Mouse (Mus musculus): ENCODE results near the gene Crlf1. TPM values are rescaled to one million over a fixed set of nuclear protein-coding genes. Genes with fewer than 3 reads are reported as not detected.

Crlf1 gene
- polyA plus RNA-seq, 1 experiment from 2014 or later = 33.7 TPM

DNA sequence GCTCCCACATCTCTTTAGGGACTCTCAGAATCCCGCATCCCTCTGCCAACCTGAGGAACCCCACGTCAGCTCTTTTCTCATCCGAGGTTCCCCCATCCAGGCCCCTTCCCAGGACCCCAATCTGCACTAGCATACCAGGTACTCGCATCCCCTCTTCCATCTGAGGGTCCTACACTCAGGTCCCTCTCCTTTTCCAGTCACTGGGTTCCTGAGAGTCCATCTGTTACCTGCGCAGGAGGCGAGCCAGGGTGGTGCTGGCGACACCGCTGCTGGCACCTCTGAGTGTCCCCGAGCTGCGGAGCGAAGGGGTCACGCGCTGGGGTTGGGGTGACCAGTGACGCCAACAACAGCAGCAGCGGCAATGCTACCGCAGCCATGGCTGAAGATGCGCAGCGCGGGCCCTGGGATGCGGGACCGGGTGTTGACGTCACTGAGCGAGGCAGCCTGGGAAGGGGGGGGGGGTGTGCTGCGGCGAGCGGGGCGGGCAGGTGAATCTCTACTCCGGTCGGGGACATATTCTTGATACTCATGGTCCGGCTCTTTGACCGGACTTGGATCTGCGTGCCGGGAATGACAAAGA lies 5.9 kb upstream of the Crlf1 start, which contains the start of gene Tmem59l:
Gene Tmem59l, minus strand, starts transcription at position 418 of the 580 bp plus-strand sequence.
- H3K9ac ChIP-seq (ENCODE audit: low read depth, low read length) = peak within 1 kb of the TSS; percentile 40; the same call in 1 of the 2 replicates
- ATAC-seq (replicated peaks; ENCODE audit: low FRiP score, low read depth) (no peak), DNase-seq (ENCODE audit: low spot score) (no peak)
- no peak for TF ChIP-seq CTCF (IDR thresholded peaks at IDR 0.05; ENCODE audit: low read depth)
- no peaks in the 10 kb centered on the region for H3K9me3 ChIP-seq (replicated peaks; ENCODE audit: low read length)
- peaks cover 55% of the 10 kb centered on the region for H3K27me3 ChIP-seq (ENCODE audit: insufficient read depth, low read length)
- WGBS = 9% methylated on average over 33 of the region's 33 CpGs
- no peaks in the 10 kb centered on the region for H3K36me3 ChIP-seq (ENCODE audit: insufficient read depth, low read length)
- H3K4me3 ChIP-seq (replicated peaks; ENCODE audit: low read depth, low read length) = peak within 1 kb of the TSS; percentile 21; the same call in 1 of the 2 replicates
- peak within 1 kb of the TSS; percentile 61 for H3K4me2 ChIP-seq (ENCODE audit: low read length)
- no peak within 1 kb of the TSS for H3K27ac ChIP-seq
- peaks cover 24% of the 10 kb centered on the region for H3K4me1 ChIP-seq (replicated peaks; ENCODE audit: insufficient read depth, low read length)

DNA sequence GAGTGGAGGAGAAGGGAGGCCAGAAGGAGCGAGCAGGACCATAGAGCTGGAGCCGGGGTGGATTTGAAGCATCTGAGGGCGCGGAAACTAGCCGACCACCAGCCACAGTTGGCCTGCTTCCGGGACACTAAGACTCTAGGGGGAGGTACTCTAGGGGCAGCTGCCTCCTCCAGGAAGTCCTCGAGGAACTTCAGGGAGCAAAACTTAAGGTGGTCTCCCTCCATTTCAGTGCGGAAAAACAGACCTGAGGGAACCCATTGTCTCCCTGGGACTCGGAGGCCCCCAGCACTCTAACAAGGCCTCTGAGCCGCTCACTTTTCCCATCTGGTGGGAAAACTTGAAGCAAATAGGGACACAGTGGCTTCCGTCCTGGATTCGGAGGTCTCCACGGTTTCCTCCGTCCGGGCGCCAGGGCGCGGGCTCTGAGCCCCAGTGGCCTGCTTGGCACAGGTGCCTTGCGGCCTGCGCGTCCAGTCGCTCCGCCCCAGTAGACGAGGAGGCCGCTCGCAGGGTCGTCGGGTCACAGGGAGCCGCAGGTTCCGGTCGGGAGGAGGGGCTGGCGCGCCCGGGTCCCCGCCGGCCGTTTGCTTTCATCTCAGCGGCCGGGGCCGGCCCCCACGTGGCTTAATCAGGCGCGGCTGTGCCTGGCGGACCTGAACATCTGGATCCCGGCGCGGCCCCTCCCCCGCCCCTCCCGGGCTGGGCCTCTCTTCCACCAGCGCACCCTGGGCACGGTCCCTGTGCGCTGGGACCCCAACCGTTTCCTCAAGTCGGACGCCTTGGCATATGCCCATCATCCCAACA lies 4.8 kb upstream of the Crlf1 start:
- Histone ChIP-seq H3K9me3 (replicated peaks; ENCODE audit: low read length) (no peaks in the 10 kb centered on the region), H3K27me3 (ENCODE audit: insufficient read depth, low read length) (peaks cover 66% of the 10 kb centered on the region), H3K36me3 (ENCODE audit: insufficient read depth, low read length) (no peaks in the 10 kb centered on the region), H3K4me3 (replicated peaks; ENCODE audit: low read depth, low read length) (peak overlapping the region; percentile 21; the same call in 1 of the 2 replicates), H3K4me1 (replicated peaks; ENCODE audit: insufficient read depth, low read length) (peaks cover 28% of the 10 kb centered on the region), H3K27ac (no peak overlapping the region), H3K4me2 (ENCODE audit: low read length) (peak overlapping the region; percentile 61), H3K9ac (ENCODE audit: low read depth, low read length) (peak overlapping the region; percentile 40; the same call in 1 of the 2 replicates)
- ATAC-seq (replicated peaks; ENCODE audit: low FRiP score, low read depth) (peak; percentile 26; the same call in 1 of the 2 replicates), DNase-seq (ENCODE audit: low spot score) (no peak)
- 5% methylated on average over 55 of the region's 55 CpGs for WGBS
- no peak for TF ChIP-seq CTCF (IDR thresholded peaks at IDR 0.05; ENCODE audit: low read depth)

DNA sequence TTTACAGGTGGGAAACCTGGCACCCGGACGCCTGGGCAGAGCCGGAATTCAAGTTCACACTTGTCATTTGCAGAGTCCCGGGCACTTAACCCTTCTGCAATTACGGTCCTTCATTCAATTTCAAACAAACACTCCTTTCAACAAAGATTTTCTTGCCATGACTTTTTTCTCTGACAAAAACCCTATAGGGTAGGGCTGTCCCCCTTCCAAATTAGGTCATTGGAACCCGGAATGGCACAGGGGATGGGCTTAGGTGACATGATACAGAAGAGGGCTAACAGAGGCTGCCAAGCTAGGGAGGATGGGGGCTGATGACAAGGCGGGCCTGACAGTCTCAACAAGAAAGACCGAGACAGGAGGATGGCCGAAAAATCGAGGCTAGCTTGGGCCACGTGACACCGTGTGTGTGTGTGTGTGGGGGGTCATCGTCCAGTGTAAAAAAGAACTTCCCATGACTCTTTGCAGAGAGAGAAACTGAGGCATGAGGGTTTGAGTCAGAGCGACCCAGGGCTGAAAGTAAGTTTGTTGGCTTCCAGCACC lies 4.0 kb upstream of the Crlf1 start:
- no peak overlapping the region for H3K9ac ChIP-seq (ENCODE audit: low read depth, low read length)
- no peak for DNase-seq (ENCODE audit: low spot score)
- 4% methylated on average over 14 of the region's 14 CpGs for WGBS

DNA sequence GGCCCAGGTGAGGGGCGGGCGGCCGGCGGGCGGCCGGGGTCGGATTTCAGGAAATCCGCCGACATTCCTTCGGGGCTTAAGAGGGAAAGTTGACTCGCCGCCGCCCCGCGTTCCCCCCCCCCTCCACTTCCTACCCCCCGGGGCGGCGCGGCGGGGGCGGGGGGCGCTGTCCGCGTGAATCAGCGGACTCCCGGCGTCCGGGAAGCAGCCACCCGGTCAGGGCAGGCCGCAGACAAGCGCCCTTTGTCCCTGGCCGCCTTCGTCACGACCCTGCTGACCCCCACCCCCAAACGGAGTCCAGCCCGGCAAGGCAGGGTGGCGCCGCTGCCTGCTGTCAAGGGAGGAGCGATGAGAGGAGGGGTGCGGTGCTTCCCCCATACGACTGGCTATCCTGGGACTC lies 3.4 kb upstream of the Crlf1 start:
- H3K36me3 ChIP-seq (ENCODE audit: insufficient read depth, low read length) = no peaks in the 10 kb centered on the region
- H3K4me3 ChIP-seq (replicated peaks; ENCODE audit: low read depth, low read length) = peak overlapping the region; percentile 26
- TF ChIP-seq CTCF (IDR thresholded peaks at IDR 0.05; ENCODE audit: low read depth) = no peak
- H3K4me2 ChIP-seq (ENCODE audit: low read length) = peak overlapping the region; percentile 61
- H3K4me1 ChIP-seq (replicated peaks; ENCODE audit: insufficient read depth, low read length) = peaks cover 32% of the 10 kb centered on the region
- H3K9ac ChIP-seq (ENCODE audit: low read depth, low read length) = no peak overlapping the region
- H3K27me3 ChIP-seq (ENCODE audit: insufficient read depth, low read length) = peaks cover 80% of the 10 kb centered on the region
- no peak overlapping the region for H3K27ac ChIP-seq
- WGBS = under 1% methylated on average over 23 of the region's 41 CpGs
- H3K9me3 ChIP-seq (replicated peaks; ENCODE audit: low read length) = no peaks in the 10 kb centered on the region
- ATAC-seq (replicated peaks; ENCODE audit: low FRiP score, low read depth) = no peak
- no peak for DNase-seq (ENCODE audit: low spot score)

More for the DNA sequence above, 4.0 kb upstream of the Crlf1 start:
- no peak for ATAC-seq (replicated peaks; ENCODE audit: low FRiP score, low read depth)
- Histone ChIP-seq H3K27ac (no peak overlapping the region), H3K9me3 (replicated peaks; ENCODE audit: low read length) (no peaks in the 10 kb centered on the region), H3K27me3 (ENCODE audit: insufficient read depth, low read length) (peaks cover 74% of the 10 kb centered on the region), H3K4me1 (replicated peaks; ENCODE audit: insufficient read depth, low read length) (peaks cover 32% of the 10 kb centered on the region), H3K4me3 (replicated peaks; ENCODE audit: low read depth, low read length) (peak overlapping the region; percentile 26), H3K36me3 (ENCODE audit: insufficient read depth, low read length) (no peaks in the 10 kb centered on the region), H3K4me2 (ENCODE audit: low read length) (peak overlapping the region; percentile 61)
- TF ChIP-seq CTCF (IDR thresholded peaks at IDR 0.05; ENCODE audit: low read depth) = no peak

DNA sequence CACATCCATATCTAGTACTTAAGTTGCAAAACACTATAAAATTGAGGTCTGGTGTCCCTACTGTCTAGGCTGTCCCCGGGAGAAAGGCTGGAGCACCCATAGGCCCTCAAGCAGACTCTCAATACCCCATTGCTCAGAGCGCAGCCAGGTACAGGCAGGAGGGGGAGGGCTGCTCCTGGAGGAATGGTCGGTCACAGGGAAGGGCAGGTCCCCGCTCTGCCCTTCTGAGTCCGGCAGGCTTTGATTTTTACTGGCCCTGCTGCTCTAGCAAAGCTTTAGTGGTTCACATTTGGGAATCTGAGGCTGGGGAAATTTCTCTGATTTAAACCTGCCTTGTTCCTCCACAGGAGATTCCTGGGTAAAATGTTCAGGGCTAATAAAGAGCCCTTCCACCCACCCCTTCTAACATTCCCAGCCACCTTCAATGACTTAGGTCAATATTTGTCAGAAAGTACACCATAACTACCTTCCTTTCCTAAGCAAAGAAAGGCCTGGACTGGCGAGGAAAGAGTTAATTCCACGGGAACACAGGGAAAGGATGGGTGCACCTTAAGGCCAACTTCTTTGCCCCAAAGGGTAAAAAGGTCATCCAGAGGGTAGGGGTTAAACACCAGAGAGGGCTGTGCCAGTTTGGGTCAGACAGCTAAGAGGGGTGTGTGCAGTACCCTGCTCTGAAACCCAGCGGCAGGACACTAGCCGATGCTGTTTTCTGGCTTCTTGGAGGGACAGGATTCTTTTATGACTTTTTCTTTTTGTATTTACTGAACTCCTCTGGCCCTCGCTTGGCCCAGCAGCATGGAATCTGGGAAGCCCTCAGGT lies 2.7 kb upstream of the Crlf1 start:
- Histone ChIP-seq H3K27me3 (ENCODE audit: insufficient read depth, low read length) (peaks cover 87% of the 10 kb centered on the region), H3K9ac (ENCODE audit: low read depth, low read length) (no peak overlapping the region), H3K4me2 (ENCODE audit: low read length) (no peak overlapping the region), H3K27ac (no peak overlapping the region), H3K4me1 (replicated peaks; ENCODE audit: insufficient read depth, low read length) (peaks cover 32% of the 10 kb centered on the region), H3K36me3 (ENCODE audit: insufficient read depth, low read length) (no peaks in the 10 kb centered on the region), H3K4me3 (replicated peaks; ENCODE audit: low read depth, low read length) (no peak overlapping the region), H3K9me3 (replicated peaks; ENCODE audit: low read length) (no peaks in the 10 kb centered on the region)
- DNase-seq (ENCODE audit: low spot score) = no peak
- no peak for TF ChIP-seq CTCF (IDR thresholded peaks at IDR 0.05; ENCODE audit: low read depth)
- 20% methylated on average over 10 of the region's 10 CpGs for WGBS
- ATAC-seq (replicated peaks; ENCODE audit: low FRiP score, low read depth) = no peak

All from kidney, postnatal 0 days (tissue).